Mouse (Mus musculus) adipocyte (in vitro differentiated cells): ENCODE results near the gene Snrnp40.

ENCODE experiments used
- DNase-seq: peaks from one replicate; pipeline ENCODE4 v3.0.0-alpha.2; 2016; ENCODE audit warnings: low spot score

The Snrnp40 gene

DNA sequence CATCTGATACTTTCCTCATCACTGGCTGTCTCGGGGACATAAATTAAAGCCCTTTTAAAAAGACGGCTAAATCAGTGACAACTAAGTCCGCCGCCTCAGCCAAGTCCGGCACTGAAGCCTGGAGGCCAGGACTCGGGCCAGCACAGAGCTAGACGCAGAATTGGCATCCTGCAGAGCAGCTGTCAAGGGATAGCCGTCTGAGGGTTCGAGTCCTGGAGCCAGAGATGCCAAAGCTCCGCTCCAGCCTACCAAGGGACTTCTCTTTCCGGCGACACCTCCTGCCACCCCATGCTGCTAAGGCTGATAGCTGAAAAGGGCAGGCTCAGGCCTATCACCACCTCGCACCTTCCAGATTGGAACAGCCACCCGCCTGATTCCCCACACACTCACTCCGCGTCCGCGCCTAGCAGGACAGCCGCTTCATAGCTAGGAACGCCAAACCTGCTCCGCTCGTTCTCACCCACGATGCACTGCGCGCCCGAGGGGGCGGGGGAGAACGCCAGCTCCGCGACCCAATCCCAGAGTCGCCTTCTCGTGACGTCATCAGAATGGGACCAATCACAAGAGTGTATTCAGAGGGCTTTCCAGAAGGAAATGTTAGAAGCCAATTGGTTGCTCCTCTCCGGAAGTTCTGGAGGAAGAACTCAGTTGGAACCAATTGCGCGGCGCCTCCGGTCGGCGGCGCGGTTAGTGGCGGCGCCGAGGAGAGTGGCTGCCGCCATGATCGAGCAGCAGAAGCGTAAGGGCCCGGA is at the start of gene Snrnp40, which contains the start of gene Zcchc17:
TSS of gene Snrnp40 (plus strand) at position 647 of the 752 bp plus-strand sequence.
TSS of gene Zcchc17 (minus strand) at position 458 of the 752 bp plus-strand sequence.
- peak; percentile 99 for DNase-seq

DNA sequence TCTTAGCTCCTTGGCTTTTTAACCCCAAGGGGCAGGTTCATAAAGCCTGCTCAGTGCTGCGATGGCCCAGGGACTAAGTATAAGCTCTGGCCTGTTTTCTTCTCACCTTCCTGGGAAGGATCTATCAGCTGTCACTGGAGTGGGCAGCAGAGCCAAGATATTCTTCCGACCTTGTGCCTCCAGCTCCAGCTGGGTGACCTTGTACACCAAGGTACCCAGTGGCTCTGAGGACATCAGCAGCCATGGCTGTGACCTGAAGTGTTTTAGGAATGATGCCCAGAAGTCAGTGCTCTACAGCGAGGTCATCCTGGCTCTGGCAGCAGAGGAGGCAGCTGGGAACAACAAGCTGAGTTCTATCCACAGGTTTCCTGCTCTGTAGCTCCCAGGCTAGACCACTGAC is 47.4 kb upstream of the Snrnp40 start:
- no peak for DNase-seq

DNA sequence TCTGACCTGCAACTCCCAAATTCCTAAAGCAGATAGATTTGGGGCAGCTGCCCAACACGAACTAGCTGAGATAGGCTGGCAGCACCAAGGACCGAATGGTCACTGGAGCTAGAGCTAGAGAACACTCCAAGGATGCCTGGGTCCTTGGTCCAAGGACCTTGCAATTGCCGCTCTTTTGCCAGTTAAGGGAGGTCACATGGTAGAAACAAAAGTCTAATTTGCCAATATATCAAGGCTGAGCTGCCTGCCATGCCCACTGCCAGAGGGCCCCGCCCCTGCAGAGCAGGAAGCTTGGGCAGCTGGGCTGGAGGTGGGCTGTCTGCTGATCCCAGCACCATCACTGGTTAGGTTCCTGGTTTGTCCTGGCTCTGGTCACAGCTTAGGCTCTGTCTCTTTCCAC is 46.4 kb upstream of the Snrnp40 start:
- no peak for DNase-seq

DNA sequence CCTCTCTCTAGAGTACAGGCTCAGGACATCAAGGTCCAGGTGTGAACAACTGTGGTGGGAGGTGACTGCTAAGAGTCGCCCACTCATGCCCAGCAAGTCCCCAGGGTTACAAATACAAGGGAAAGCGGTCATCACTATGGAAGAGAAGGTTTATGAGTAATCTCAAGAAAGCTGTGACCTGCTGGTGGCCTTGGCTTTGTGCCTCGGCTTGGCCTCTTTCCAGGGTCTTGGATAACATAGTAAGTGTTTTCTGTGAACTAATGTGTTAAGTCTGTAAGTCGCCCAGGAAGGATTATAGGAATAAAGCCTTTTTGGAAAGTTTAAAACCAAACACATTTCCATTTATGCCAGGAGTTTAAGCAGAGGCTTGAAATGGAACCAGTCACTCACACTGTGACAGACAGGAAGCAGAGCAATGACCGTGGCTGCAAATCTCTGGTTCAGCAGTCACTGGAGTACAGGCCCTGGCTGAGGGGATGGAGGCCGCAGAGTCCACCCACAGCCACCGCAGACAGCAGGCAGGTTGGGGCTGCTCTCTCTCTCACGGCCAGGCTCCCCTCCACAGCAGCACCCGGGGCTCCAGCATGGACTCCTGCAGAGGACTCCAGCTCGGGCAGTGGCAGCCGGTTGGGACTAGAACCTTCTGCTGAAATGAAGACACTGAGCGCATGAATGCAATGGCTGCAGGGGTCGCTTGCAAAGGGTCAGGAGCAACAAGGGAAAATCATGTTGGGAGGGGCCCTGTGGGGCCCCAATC is 44.0 kb upstream of the Snrnp40 start:
- DNase-seq, result peak; percentile 62

DNA sequence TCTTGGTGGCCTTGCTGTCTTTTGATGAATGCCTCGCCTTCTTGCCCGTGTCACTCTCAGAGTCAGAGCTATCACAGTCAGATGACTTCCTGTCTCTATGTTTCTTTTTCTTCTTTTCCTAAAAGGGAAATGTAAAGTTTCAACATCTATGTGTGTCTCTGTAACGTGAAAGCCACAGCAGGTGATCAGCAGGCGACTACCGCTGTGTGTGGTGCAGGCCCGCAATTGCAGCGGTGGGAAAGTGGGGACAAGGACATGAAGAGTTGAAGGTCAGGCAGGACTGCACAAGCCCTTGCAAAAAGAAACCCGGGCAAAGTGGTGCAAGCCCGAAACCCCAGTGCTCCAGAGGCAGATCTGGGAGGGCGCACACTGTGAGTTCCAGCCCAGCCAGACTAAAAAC is 43.2 kb upstream of the Snrnp40 start:
- DNase-seq, result no peak

DNA sequence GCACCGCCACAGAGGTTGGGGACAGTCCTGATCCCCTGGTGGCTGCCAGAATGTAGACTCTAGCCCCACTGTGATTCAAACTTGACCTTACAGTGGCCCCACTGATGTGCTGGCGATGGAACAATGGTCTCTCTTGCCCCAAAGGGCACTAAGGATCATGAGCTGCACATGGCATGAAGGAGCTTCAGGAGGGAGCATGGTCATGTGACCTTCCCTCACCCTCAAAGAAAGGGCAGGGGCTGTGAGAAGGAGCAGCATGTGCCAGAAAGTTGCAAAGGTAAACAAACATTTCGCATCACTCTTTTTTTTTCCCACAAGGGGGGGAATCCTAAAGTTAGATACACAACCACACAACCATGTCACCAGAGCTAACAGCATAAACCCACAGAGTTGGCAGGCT is 41.8 kb upstream of the Snrnp40 start:
- DNase-seq, result no peak

DNA sequence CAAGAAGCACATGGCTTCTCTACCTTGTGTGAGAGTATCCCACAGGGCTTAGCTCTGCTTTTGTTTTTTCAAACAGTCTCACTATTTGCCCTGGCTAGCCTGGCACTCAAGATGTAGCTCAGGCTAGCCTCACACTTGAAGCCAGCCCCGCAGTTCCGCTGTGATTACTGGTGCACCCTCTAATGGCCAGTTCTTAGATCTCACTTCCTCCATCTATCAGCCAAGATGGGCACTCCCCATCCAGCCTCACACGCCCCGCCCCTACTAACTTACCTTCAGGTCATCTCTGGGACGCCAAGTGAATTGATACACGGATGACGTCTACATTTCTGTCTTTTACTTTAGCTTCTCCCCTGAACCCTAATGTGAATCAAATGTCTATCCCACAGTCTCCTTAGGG is 40.4 kb upstream of the Snrnp40 start:
- no peak for DNase-seq

DNA sequence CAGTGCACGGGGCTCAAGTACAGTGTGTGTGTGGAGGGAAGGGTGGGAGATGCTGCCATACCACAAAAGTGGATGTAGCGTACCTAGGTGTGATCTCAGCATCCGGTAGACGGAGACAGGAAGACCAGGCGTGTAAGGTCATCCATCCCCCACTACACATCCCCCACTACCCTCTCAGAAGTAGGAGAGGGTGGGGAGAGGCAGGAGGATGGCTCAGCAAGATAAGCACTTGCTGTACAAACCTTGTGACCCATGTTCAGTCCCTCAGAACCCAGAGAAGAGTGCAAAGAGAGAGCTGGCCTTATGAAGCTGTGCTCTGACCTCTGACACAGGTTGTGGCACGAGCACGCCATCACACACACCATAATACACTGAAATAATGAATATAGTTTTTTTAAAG is 38.3 kb upstream of the Snrnp40 start:
- DNase-seq, result no peak

DNA sequence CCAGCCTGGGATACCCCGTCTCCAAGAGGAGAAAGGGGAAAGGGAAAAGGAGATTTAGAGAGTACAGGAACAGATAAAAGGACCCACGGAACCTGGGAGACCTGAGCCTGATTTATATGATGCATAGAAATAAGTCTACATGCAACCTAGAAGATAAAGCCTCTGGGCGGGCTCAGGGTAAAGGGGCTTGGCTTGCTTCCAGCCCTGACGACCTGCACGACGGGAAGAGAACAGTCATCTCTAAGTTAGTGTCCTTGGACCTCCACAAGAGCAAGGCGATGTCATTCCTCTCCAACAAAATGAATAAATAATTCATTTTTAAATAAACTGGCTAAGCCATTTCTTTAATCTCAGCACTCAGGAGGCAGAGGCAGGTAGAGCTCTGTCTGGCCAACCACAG is 37.4 kb upstream of the Snrnp40 start:
- DNase-seq, result no peak

DNA sequence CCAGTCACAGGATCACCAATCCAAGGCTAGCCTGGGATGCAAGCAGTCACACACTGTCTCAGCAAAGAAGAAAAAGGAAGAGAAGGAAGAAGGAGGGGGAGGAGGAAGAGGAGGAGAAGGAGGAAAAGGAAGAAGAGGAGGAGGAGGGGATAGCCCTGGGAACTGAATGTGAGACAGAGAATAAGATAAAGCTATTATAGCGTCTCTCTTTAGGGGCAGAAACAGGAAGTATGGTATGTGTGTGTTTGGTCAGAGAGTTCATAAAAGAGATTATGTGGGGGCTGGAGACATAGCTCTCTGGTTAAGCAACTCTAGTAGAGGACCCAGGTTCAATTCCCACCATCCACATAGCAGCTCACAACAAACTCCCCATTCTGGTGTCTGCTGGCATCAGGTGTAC is 36.8 kb upstream of the Snrnp40 start:
- DNase-seq, result no peak

DNA sequence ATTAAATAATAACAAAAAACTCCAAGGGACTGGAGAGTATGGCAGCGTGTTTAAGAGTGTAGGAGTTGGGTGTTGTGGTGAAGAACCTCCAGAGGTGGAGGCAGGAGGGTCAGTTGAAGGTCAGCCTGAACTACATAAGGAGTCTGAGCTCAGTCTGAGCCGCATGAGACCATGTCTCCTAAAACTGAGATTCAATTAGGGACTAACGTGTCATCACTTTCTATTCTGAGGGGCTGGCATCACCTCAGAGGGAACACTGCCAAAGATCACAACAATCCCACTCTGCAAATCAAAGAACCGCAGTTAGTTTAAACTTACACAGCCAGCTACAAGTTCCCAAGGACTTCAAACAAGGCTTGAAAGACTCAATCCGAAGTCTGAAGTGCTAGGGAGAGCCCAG is 36.3 kb upstream of the Snrnp40 start:
- DNase-seq, result no peak

DNA sequence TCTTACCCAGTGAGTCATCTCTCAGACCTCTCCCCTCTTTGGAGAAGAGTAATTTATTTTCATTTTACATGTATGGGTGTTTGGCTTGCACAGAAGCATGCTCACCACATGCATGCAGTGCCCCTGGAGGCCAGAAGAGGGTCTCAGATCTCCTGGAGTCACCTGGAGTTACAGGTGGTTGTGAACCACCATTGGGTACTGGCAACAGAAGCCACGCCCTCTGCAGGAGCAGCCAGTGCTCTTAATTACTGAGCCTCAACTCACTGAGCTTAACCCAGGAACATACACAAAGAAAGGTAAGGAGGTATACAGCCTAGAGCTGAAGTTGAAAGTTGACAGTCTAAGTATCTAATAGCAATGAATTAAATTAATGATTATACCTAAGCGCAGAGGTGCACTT is 34.5 kb upstream of the Snrnp40 start:
- no peak for DNase-seq

DNA sequence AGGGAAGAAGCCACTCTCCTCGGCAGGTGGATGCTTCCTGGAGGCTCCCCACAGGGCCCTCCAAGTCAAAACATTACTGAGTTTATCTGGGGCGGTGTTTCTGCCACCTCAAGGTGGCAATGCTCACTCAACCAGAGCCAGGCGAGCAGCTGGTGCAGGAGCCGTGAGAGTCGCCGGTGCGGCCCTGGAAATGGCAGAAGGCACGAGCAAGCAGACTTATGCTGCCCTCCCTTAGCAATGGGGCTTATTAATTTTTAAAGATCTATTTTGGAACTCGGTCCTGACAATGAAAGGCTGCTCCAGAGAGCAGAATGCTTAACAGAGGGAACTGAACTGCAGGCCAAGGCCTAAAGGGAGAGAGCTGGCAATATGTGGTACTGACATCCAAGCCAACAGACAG is 32.6 kb upstream of the Snrnp40 start:
- DNase-seq, result no peak

DNA sequence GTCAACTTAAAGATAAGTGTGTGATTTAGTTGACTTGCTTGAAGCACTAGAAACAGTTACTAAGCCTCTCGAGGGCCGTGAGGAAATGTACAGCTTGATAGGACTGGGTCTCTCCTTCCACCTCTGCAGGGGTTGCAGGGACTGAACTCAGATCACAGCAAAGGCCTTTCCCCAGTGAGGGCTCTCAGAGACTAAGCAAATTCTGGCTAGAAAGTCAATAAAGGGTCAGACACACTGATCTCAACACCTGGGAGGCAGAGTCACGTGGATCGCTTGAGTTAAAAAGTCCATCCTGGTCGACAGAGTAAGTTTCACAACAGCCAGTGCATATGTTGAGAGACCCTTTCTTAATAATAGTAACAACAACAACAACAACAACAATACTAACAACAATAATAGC is 24.1 kb upstream of the Snrnp40 start:
- no peak for DNase-seq

DNA sequence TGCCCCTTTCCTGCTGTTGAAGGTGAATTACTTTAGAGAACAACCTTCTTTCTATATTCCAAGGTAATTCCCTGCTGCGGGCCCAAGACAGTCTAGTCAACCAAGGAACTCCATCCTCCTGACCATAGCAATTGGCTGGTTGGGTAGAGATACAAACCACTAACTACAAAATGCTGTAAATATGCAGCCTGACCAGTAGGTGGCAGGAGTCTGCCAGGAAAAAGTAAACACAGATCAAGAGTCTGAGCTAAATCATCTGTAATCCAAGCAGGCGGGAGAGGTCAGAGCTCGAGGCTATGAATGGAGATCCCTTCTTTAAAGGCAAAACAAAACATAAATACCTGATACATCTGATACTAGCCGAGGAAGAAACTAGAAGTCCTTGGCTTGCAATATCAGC is 18.2 kb upstream of the Snrnp40 start:
- peak; percentile 76 for DNase-seq

DNA sequence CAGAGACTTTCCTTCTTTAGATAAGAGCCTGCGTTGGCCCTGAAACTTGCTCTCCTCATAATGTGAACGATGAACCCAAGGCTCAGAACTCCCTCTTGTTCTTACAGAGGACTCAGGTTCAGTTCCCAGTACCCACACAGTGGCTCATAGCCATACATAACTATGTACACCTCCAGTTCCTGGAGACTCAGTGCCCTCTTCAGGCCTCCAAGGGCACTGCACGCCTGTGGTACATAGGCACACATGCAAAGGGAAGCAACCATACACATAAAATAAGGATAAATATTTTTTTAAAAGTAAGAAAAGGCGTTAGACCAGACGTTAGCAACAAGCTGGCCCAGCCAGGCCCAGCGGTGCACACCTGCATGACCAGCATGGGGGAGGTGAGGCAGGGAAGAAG is 10.3 kb upstream of the Snrnp40 start:
- DNase-seq, result no peak

DNA sequence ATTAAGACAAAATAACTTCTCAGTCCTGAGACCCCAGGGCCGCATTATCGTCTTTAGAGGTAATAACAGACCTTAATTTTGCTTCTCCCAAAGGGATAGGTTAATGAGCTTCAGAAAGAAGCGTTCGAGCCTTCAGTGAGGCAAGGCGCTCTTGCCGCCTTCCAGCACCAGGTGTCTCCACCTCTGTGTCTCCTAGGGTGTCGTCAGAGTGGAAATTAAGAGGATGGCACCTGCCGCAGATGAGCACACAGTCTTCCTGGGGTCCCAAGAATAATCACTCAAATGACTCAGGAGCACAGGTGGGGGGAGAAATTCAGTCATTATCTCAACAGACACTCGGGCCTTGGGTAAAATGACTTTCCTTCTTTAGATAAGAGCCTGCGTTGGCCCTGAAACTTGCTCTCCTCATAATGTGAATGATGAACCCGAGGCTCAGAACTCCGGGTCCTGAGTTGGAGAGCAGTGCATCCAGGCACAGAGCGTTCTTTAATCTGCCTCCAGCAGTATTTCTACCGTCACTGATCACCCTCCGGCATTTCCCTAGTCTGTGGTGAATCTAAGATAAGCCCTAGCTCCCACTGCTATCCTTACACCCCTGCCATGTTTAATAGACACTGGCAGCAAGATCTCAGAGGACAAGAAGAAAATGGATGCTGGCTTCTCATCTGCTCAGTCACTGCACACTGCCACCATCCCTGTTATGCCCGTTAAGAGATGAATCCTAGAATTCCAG is 9.1 kb upstream of the Snrnp40 start:
- no peak for DNase-seq

DNA sequence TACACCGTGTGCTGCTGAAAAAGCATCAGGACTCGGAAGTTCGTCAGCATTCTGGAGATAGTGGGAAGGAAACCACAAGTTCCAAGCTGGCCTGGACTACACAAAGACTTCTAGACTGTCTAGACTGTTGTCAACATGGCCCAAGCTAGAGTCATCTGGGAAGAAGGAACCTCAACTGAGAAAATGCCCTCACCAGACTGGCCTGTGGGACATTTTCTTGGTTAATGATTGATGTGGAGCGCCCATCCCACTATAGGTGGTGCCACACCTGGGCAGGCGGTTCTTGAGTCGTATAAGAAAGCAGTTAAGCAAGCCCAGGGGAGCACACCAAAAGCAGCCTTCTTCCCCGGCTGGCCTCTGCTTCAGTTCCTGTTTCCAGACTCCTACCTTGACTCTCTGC is 7.3 kb upstream of the Snrnp40 start:
- DNase-seq, result no peak

DNA sequence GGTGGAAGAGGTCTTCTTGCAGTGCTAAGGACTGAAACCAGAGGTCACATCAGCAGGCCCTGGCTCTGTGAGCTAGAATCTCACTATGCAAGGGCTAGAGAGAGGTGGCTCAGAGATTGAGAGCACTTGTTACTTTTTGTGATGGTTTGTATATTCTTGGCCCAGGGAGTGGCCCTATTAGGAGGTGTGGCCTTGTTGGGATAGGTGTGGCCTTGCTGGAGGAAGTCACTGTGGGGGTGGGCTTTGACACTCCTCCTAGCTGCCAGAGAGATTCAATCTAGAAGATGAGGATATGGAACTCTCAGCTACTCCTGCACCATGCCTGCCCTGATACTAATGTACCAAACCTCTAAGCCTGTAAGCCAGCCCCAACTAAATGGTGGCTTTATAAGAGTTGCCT is 2.0 kb upstream of the Snrnp40 start:
- DNase-seq, result no peak

DNA sequence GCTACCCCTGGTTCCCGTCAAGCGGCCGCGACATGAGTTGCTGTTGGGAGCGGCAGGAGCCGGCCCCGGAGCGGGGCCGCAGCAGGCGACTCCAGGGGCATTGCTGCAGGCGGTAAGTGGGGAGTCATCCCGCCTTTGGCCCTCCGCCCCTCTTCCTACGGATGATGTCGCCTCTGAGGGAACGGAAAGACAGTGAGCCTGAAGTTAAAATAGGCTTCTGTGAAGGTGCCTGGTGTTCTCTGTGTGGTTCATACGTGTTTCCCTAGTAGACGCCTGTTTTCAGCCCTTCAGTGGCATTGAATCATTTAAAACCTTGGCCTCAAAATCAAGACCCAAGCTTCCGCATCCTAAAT is 282 bp downstream of the Snrnp40 start:
- no peak for DNase-seq

DNA sequence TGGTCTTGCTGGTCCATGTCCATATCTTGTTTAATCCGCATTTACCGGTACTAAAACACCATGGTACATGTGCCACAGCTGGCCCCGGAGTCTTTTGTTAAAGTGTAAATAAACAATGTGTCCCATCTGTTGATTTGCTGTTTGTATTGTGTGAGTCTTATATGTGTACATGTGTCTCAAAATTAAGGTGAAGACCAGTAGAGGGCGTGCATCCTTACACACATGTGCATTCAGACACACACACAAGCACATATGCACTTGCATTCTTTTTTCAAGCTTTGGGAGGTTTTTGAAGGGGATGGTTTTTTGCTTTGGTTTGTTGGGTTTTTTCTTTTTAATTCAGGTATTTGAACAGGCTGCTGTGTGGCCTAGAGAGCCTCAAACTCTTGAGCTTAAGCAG is 16.7 kb downstream of the Snrnp40 start:
- no peak for DNase-seq

DNA sequence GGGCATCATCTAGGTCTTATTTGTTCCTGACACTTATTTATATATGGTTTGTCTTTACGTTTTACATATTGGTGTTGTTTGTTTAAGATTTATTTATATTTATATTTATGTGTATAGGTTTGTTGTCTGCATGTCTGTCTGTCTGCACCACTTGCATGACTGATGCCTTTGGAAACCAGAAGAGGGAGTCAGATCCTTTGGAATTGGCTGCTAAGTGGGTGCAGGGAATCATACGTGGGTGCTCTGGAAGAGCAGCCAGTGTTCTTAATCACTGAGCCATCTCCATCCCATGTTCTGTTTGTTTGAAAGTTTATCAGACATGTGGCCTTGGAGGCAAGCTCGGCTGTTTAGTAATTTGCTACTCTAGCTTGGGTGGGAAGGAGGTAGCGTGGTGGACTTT is 17.6 kb downstream of the Snrnp40 start:
- no peak for DNase-seq

DNA sequence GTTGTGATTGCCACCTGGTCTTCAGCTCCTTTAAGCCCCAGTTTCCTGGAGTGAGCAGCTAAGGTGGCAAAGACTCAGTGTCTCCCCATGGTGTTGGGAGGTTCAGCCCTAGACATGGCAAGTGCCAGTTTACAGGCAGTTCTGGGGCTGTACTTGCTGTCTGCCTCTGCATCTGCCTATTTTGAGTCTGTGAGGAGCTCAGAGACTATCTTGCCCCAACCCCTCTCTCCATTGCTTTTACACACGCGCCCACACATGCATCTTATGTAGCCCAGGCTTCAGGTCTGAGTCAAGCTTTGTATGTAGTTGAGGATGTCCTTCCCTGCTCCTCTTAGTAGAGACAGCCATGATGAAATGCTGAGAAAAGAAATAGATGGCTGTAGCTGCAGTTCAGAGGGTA is 19.2 kb downstream of the Snrnp40 start:
- no peak for DNase-seq
